Mouse (Mus musculus) liver, adult 2 months (tissue): ENCODE results near the gene Lrrfip1. TPM values are rescaled to one million over a fixed set of nuclear protein-coding genes. Genes with fewer than 3 reads are reported as not detected.
A peak's percentile ranks its signal among the peaks of the same experiment; 100 is the strongest.

Experiments used
- DNase-seq: peaks from one replicate; pipeline ENCODE4 v3.0.0-alpha.2; 2011; ENCODE audit warnings: low read depth, low spot score; ENCODE audit errors: extremely low read depth
- H3K27ac ChIP-seq: fragments of 200-500 bp; replicated peaks from 2 replicates; pipeline ENCODE4 v1.5.1; 2012; ENCODE audit warnings: low read depth, mild to moderate bottlenecking, control low read depth, inconsistent platforms, low read length; ENCODE audit not compliant: insufficient read depth
- H3K27me3 ChIP-seq: fragments of 200-500 bp; 2 replicates; pipeline ENCODE4 v1.6.1; 2012; ENCODE audit warnings: mild to moderate bottlenecking, moderate library complexity, low read length, inconsistent platforms; ENCODE audit not compliant: control insufficient read depth, insufficient read depth
- H3K36me3 ChIP-seq: fragments of 200-500 bp; 2 replicates; pipeline ENCODE4 v1.6.1; 2012; ENCODE audit warnings: low read length, inconsistent platforms; ENCODE audit not compliant: control insufficient read depth, insufficient read depth
- H3K4me1 ChIP-seq: fragments of 200-500 bp; 2 replicates; pipeline ENCODE4 v1.6.1; 2011; ENCODE audit warnings: low read length; ENCODE audit not compliant: control insufficient read depth, insufficient read depth
- H3K4me3 ChIP-seq: fragments of 200-500 bp; 2 replicates; pipeline ENCODE4 v1.5.1; 2011; ENCODE audit warnings: low read depth, mild to moderate bottlenecking, control low read depth, low read length, moderate library complexity; ENCODE audit not compliant: insufficient read depth
- H3K79me2 ChIP-seq: fragments of 200-500 bp; 2 replicates; pipeline ENCODE4 v1.6.1; 2012; ENCODE audit warnings: inconsistent platforms, mild to moderate bottlenecking, low read length, moderate library complexity; ENCODE audit not compliant: control insufficient read depth, insufficient read depth
- H3K9ac ChIP-seq: fragments of 200-500 bp; 2 replicates; pipeline ENCODE4 v1.6.1; 2012; ENCODE audit warnings: low read depth, mild to moderate bottlenecking, control low read depth, inconsistent platforms, low read length
- CTCF ChIP-seq: fragments of 200-500 bp; IDR thresholded peaks from 2 replicates; pipeline ENCODE4 v1.5.1; 2011; ENCODE audit warnings: low read depth, low read length, control low read depth
- POLR2A ChIP-seq: fragments of 200-500 bp; IDR thresholded peaks from 2 replicates; pipeline ENCODE4 v1.6.1; 2011; ENCODE audit warnings: low read length, control low read depth; ENCODE audit not compliant: insufficient read depth; ENCODE audit errors: extremely low read depth
- WGBS: fragments of 180-500 bp; shearing (Covaris S2); methylation state at CpG from one replicate; pipeline ENCODE4 v1.1.7; 2018; 5-methylcytosine and 5-hydroxymethylcytosine counted together
- polyA plus RNA-seq: library from polyadenylated mRNA; depleted of rRNA; stranded (reverse); fragments of >200 nt; gene quantifications from 2 replicates; pipeline ENCODE4 v1.2.3, GENCODE M21; 2012
- total RNA-seq: library from RNA; depleted of rRNA; stranded (reverse); fragments of >200 nt; gene quantifications from 2 replicates; pipeline ENCODE4 v1.2.3, GENCODE M21; 2014

The Lrrfip1 gene
- total and polyA plus RNA-seq, 2 experiments = 4.8 to 22.4 TPM

DNA sequence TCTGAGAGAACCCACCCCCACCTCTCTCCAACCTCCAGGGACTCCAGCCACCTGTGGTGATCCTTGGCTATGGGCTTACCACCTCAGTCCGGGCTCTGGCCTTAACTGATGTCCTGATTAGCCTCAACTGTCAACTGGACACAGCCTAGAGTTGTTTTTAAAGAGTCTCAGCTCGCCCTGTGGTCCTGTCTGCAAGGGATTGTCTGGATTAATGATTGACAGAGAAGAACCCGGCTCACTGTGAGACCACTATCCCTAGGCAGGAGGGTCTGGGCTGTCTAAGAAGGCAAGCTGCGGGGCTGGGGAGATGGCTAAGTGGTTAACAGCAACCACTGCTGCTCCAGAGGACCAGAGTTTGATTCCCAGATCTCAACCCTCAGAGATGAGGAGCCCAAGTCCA is 36.0 kb upstream of the Lrrfip1 start:
- WGBS = 27% methylated on average over 4 of the region's 4 CpGs
- Histone ChIP-seq H3K79me2 (peaks cover 3% of the 10 kb centered on the region; the same call in 1 of the 2 replicates), H3K27ac (no peak overlapping the region), H3K36me3 (peaks cover 3% of the 10 kb centered on the region; the same call in 1 of the 2 replicates), H3K4me3 (no peak overlapping the region), H3K4me1 (peaks cover 9% of the 10 kb centered on the region), H3K27me3 (no peaks in the 10 kb centered on the region), H3K9ac (no peak overlapping the region)
- DNase-seq = no peak
- TF ChIP-seq POLR2A = no peak
- TF ChIP-seq CTCF = no peak

DNA sequence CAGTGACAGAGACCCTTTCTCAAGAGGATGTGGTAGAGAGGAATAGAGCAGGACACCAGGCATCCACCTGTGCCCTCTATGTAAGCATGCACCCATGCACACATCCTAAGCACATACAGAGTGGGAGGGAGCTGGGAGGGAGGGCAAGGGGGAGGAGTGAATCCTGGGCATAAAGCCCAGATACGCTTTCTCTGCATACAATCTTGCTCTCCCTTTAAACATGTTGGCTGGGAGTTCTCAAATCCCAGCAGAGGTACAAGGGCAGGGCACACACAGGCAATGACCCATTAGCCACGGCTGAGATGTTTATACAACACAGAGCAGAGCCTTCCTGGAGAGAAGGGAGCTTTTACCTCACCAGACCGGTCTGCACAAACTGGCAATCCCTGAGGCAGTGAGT is 35.5 kb upstream of the Lrrfip1 start:
- WGBS = 10% methylated on average over 3 of the region's 3 CpGs
- TF ChIP-seq POLR2A = no peak
- TF ChIP-seq CTCF = no peak
- Histone ChIP-seq H3K27ac (no peak overlapping the region), H3K27me3 (no peaks in the 10 kb centered on the region), H3K79me2 (peaks cover 5% of the 10 kb centered on the region; the same call in 1 of the 2 replicates), H3K9ac (no peak overlapping the region), H3K4me1 (peaks cover 12% of the 10 kb centered on the region), H3K4me3 (no peak overlapping the region), H3K36me3 (peaks cover 3% of the 10 kb centered on the region; the same call in 1 of the 2 replicates)
- peak; percentile 72 for DNase-seq

DNA sequence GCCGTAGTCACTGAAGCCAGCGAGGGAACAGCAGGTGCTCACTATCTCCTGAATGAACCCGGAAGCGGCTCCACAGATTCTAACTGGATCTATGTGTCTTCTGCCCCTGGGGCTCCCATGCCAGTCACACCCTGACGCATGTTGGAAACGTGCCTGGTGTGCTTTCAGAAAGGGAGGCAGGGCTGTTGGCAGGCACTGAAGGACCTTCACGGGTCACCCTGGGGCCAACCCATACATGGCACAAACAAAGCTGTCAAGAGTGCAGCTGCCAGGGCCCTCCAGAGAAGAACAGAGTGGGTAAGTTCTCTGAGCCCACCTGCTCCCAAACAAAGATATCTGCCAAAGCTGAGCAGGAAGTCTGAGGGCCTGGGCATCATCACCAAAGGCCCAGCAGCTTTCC is 31.0 kb upstream of the Lrrfip1 start:
- Histone ChIP-seq H3K4me1 (peaks cover 23% of the 10 kb centered on the region), H3K4me3 (no peak overlapping the region), H3K36me3 (no peaks in the 10 kb centered on the region), H3K79me2 (peaks cover 10% of the 10 kb centered on the region; the same call in 1 of the 2 replicates), H3K27ac (peak overlapping the region; percentile 28), H3K27me3 (no peaks in the 10 kb centered on the region), H3K9ac (peak overlapping the region; percentile 12; the same call in 1 of the 2 replicates)
- TF ChIP-seq CTCF = no peak
- TF ChIP-seq POLR2A = no peak
- 16% methylated on average over 7 of the region's 7 CpGs for WGBS
- peak; percentile 90 for DNase-seq

DNA sequence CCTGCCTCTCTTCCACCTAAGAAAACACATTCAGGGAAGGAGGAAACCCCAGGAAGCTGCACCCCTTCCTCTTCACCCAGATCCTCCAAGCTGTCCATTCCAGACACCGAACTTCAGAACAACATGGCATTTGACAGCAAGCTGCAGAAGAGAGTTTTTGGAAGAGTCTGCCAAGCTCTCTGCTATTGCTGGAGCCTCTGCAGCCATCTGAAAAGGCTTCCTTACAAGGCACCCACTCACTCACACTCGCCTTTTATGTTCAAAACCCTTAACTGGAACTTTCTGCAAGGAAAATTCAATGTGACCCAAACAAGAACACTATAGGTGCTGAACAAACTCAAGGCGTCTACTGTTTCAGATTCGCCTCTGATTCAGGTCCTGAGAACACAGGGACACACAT is 29.9 kb upstream of the Lrrfip1 start:
- Histone ChIP-seq H3K27ac (peak overlapping the region; percentile 89), H3K27me3 (no peaks in the 10 kb centered on the region), H3K9ac (peak overlapping the region; percentile 87), H3K4me3 (peak overlapping the region; percentile 89), H3K4me1 (peaks cover 18% of the 10 kb centered on the region), H3K79me2 (peaks cover 10% of the 10 kb centered on the region; the same call in 1 of the 2 replicates), H3K36me3 (no peaks in the 10 kb centered on the region)
- TF ChIP-seq POLR2A = no peak
- no peak for TF ChIP-seq CTCF
- WGBS = 32% methylated on average over 4 of the region's 4 CpGs
- DNase-seq = peak; percentile 41

DNA sequence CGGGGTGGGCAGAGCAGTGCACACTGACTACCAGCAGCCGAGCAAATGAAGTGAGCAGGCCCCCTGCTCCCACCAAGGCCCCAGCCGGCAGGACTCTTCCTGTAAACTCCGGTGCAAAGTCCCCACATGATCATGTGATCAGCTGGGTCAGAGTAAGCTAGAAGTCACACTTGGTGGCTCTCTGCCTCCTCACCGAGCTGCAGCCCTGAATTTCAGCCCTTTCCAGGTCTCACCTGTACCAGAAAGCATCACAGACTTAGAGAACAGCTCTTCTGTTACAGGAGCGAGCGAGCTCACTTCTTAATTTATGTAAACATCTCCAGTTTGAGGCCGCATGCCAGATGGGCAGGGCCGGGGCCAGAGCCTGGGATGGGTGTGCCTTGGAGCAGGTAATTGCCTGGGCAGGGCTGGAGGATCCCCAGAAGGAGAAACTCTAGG is 29.2 kb upstream of the Lrrfip1 start, which contains the start of gene Rab17:
Gene Rab17, minus strand, starts transcription at position 315 of the 438 bp plus-strand sequence.
- peaks cover 18% of the 10 kb centered on the region for H3K4me1 ChIP-seq
- no peaks in the 10 kb centered on the region for H3K27me3 ChIP-seq
- TF ChIP-seq CTCF (no peak), POLR2A (peak; percentile 49; the same call in 1 of the 2 replicates)
- H3K79me2 ChIP-seq = peaks cover 10% of the 10 kb centered on the region; the same call in 1 of the 2 replicates
- peak within 1 kb of the TSS; percentile 89 for H3K4me3 ChIP-seq
- WGBS = 9% methylated on average over 9 of the region's 9 CpGs
- H3K9ac ChIP-seq = peak within 1 kb of the TSS; percentile 87
- DNase-seq = peak; percentile 83
- peak within 1 kb of the TSS; percentile 89 for H3K27ac ChIP-seq
- no peaks in the 10 kb centered on the region for H3K36me3 ChIP-seq

DNA sequence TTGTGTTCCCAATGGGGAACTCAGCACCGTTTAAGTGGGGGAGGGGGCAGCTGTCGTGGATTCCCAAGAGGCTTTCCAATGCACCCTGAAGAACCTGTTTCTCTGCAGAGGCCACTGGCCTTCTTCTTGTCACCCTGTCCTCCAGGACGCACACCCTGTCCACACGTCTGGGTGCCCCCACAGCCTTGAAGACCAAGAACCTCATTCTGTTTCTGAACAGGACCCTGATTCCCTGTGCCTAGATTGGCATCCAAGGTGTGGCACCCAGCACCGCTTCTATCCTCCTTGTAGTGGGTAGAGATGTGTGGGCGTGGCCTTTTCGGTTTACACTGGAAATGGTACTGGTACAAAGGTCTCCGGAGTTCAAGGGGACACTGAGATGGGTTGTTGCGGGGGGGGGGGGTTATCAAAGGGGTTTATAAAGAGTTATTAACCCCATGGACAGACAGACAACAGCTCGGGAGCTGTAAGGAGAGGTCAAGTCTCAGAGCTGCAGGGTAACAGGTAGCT is 28.6 kb upstream of the Lrrfip1 start:
- peak; percentile 61 for DNase-seq
- Histone ChIP-seq H3K79me2 (peaks cover 10% of the 10 kb centered on the region; the same call in 1 of the 2 replicates), H3K27ac (peak overlapping the region; percentile 89; the same call in 1 of the 2 replicates), H3K4me1 (peaks cover 18% of the 10 kb centered on the region), H3K9ac (no peak overlapping the region), H3K27me3 (no peaks in the 10 kb centered on the region), H3K4me3 (no peak overlapping the region), H3K36me3 (no peaks in the 10 kb centered on the region)
- WGBS = 29% methylated on average over 10 of the region's 10 CpGs
- TF ChIP-seq CTCF = no peak
- TF ChIP-seq POLR2A = no peak
